Mouse (Mus musculus): ENCODE measurements around the gene Kcnk13.

GRCm38 (mm10) chr12:100104530-100104929 is 140.2 kb downstream of the Kcnk13 start:
- no peak for TF ChIP-seq POLR2A (IDR thresholded peaks at IDR 0.05; ENCODE audit: borderline replicate concordance, extremely low read depth, insufficient read depth, insufficient read length, poor library complexity, severe bottlenecking)
- no peak for TF ChIP-seq CTCF (IDR thresholded peaks at IDR 0.05; ENCODE audit: borderline replicate concordance, extremely low read depth, insufficient read depth, insufficient read length)
